Mouse (Mus musculus): Measurements from ENCODE around the gene 1520401A03Rik. TPM values are rescaled to one million over a fixed set of nuclear protein-coding genes. Genes with fewer than 3 reads are reported as not detected.

The 1520401A03Rik gene
- polyA plus RNA-seq, 1 experiment from 2014 or later, result 1.6 TPM

DNA sequence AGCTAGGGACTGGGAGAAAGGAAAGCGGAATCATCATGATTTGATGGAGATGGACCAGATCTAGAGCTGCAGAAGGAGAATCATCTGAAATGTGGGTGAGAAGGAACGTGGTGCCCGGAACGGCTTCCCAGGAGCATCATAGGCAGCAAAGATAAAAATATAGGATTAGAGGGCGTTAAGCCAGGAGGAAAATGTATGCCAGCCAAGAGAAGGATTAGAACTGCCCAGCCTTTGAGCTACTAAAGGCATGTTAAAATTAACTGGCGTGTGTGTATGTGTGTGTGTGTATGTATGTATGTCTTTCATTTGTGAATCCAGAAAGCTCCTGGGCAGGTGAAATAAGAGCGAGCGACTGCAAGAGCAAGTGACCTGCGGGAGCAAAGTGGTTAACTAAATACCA is 19.3 kb downstream of the 1520401A03Rik start:
- Histone ChIP-seq H3K4me3 (ENCODE audit: low read depth, low read length) (no peak overlapping the region), H3K27ac (replicated peaks; ENCODE audit: low read depth, low read length) (no peak overlapping the region), H3K36me3 (ENCODE audit: control insufficient read depth, insufficient read depth, low read length) (no peaks in the 10 kb centered on the region), H3K4me2 (ENCODE audit: low read depth, low read length) (no peak overlapping the region), H3K9me3 (ENCODE audit: control insufficient read depth, low read length) (no peaks in the 10 kb centered on the region), H3K4me1 (ENCODE audit: control insufficient read depth, insufficient read depth, low read length) (no peaks in the 10 kb centered on the region), H3K27me3 (replicated peaks; ENCODE audit: control insufficient read depth, insufficient read depth, low read length) (peaks cover 28% of the 10 kb centered on the region), H3K9ac (ENCODE audit: low read depth, low read length) (no peak overlapping the region)
- DNase-seq (ENCODE audit: low spot score) (no peak), ATAC-seq (ENCODE audit: low read depth) (no peak)
- 82% methylated on average over 9 of the region's 9 CpGs for WGBS

DNA sequence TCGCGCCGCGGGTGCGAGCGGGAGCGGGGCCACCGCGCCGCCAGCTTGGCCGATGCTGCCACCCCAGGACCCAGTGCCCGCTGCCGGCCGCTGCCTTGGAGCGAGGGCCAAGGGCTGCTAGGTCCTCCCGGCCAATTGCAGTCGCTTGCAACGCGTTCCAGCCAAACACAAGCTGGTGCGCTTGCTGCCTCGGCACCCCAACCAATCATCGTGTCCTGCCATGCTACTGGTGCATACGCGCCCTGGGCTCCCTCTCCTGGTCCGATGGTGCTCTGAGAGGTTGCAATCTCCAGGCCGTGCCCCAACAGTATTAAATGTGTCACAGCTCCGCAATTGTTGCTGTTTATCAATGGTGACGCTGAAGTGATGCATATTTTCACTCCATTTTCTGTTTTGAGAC is 22.5 kb downstream of the 1520401A03Rik start:
- 0% methylated on average over 18 of the region's 28 CpGs for WGBS
- peaks cover 32% of the 10 kb centered on the region for H3K27me3 ChIP-seq (replicated peaks; ENCODE audit: control insufficient read depth, insufficient read depth, low read length)
- H3K4me1 ChIP-seq (ENCODE audit: control insufficient read depth, insufficient read depth, low read length), result no peaks in the 10 kb centered on the region
- DNase-seq (ENCODE audit: low spot score) (peak; percentile 96), ATAC-seq (ENCODE audit: low read depth) (peak; percentile 96)
- no peaks in the 10 kb centered on the region for H3K36me3 ChIP-seq (ENCODE audit: control insufficient read depth, insufficient read depth, low read length)
- H3K4me3 ChIP-seq (ENCODE audit: low read depth, low read length), result peak overlapping the region; percentile 62
- H3K9ac ChIP-seq (ENCODE audit: low read depth, low read length), result peak overlapping the region; percentile 57
- H3K9me3 ChIP-seq (ENCODE audit: control insufficient read depth, low read length), result no peaks in the 10 kb centered on the region
- peak overlapping the region; percentile 100 for H3K4me2 ChIP-seq (ENCODE audit: low read depth, low read length)
- no peak overlapping the region for H3K27ac ChIP-seq (replicated peaks; ENCODE audit: low read depth, low read length)

DNA sequence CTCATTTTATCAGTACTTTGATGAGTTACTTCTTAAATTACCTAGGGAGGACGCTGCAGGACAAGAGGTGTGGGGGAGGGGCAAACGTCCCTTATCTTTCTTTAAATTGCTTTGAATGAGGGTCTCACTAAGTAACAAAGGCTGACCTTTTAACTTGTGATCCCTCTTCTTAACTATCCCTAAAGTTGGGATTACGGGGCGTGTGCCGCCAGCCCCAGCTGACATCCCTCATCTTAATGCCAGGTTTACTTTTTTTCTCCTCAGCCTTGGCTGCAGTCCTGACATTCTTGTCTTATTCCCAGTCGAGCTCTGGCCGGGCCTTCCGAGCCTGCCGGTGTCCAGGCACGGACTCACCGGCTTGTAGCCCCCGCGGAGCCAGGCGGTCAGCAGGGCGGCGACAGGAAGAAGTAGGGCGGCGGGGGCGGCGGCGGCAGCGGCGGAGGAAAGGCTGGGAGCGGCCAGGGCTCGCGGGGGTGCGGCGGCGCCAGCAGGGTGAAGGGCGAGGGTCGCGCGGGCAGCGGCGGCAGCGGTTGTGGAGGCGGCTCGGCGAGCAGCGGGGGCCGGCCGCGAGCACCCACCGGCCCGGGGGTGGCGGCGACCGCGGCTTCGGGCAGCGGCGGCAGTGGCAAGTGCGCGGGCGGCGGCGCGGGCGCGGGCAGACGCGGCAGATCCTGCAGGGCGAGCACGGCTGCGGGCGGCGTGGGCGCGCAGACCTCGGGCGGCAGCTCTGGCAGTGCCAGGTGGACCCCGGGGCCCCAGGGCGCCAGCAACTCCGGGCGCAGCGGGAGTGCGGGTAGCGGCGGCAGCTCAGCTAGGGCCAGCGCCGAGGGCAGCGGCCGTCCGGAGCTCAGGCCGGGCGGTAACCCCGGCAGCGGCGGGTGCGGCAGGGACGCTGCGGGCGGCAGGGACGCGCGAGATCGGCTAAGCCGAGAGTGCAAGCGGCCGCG is 23.2 kb downstream of the 1520401A03Rik start:
- no peak for DNase-seq (ENCODE audit: low spot score)
- no peaks in the 10 kb centered on the region for H3K9me3 ChIP-seq (ENCODE audit: control insufficient read depth, low read length)
- peaks cover 32% of the 10 kb centered on the region for H3K27me3 ChIP-seq (replicated peaks; ENCODE audit: control insufficient read depth, insufficient read depth, low read length)
- no peak overlapping the region for H3K27ac ChIP-seq (replicated peaks; ENCODE audit: low read depth, low read length)
- no peaks in the 10 kb centered on the region for H3K36me3 ChIP-seq (ENCODE audit: control insufficient read depth, insufficient read depth, low read length)
- peak overlapping the region; percentile 57 for H3K9ac ChIP-seq (ENCODE audit: low read depth, low read length)
- ATAC-seq (ENCODE audit: low read depth), result peak; percentile 49
- H3K4me2 ChIP-seq (ENCODE audit: low read depth, low read length), result peak overlapping the region; percentile 100
- peak overlapping the region; percentile 62 for H3K4me3 ChIP-seq (ENCODE audit: low read depth, low read length)
- H3K4me1 ChIP-seq (ENCODE audit: control insufficient read depth, insufficient read depth, low read length), result no peaks in the 10 kb centered on the region
- WGBS, result 0% methylated on average over 22 of the region's 101 CpGs

- peaks cover 29% of the 10 kb centered on the region for H3K27me3 ChIP-seq (replicated peaks; ENCODE audit: control insufficient read depth, insufficient read depth, low read length)
- H3K4me3 ChIP-seq (ENCODE audit: low read depth, low read length), result no peak overlapping the region
- no peak overlapping the region for H3K27ac ChIP-seq (replicated peaks; ENCODE audit: low read depth, low read length)
- H3K9me3 ChIP-seq (ENCODE audit: control insufficient read depth, low read length), result no peaks in the 10 kb centered on the region
- no peaks in the 10 kb centered on the region for H3K36me3 ChIP-seq (ENCODE audit: control insufficient read depth, insufficient read depth, low read length)
- ATAC-seq (ENCODE audit: low read depth) (0 out of 2 replicates have a peak, but pooled peaks have one; percentile 8), DNase-seq (ENCODE audit: low spot score) (peak; percentile 39)
- H3K4me1 ChIP-seq (ENCODE audit: control insufficient read depth, insufficient read depth, low read length), result no peaks in the 10 kb centered on the region
- no peak overlapping the region for H3K9ac ChIP-seq (ENCODE audit: low read depth, low read length)
- no peak overlapping the region for H3K4me2 ChIP-seq (ENCODE audit: low read depth, low read length)
- 16% methylated on average over 3 of the region's 3 CpGs for WGBS
Observed at GRCm38 (mm10) chr17:23695801-23696200, 26.8 kb downstream of the 1520401A03Rik start.

DNA sequence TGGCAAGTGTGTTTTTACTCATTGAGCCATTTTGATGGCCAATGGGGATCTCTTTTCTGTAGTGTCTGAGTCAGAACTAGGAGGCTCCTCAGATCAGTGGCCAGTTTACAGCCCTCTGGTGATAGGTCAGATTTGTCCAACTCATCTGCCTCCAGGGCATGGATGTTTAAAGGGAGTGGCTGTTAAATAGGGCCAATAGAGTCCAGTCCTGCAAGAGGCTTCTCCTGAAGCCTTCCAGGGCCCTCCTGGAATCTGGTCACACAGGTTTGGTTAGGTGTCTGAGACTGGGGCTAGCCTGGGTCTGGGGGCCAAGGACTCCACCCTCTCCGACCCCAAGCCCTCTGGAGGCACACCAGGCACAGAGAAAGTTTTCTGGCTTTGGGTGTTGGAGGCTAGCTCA is 28.1 kb downstream of the 1520401A03Rik start:
- peaks cover 16% of the 10 kb centered on the region for H3K27me3 ChIP-seq (replicated peaks; ENCODE audit: control insufficient read depth, insufficient read depth, low read length)
- DNase-seq (ENCODE audit: low spot score) (no peak), ATAC-seq (ENCODE audit: low read depth) (no peak)
- no peak overlapping the region for H3K4me2 ChIP-seq (ENCODE audit: low read depth, low read length)
- no peaks in the 10 kb centered on the region for H3K4me1 ChIP-seq (ENCODE audit: control insufficient read depth, insufficient read depth, low read length)
- no peak overlapping the region for H3K9ac ChIP-seq (ENCODE audit: low read depth, low read length)
- H3K36me3 ChIP-seq (ENCODE audit: control insufficient read depth, insufficient read depth, low read length), result no peaks in the 10 kb centered on the region
- no peak overlapping the region for H3K4me3 ChIP-seq (ENCODE audit: low read depth, low read length)
- no peaks in the 10 kb centered on the region for H3K9me3 ChIP-seq (ENCODE audit: control insufficient read depth, low read length)
- WGBS, result 46% methylated on average over 1 of the region's 1 CpGs
- no peak overlapping the region for H3K27ac ChIP-seq (replicated peaks; ENCODE audit: low read depth, low read length)

DNA sequence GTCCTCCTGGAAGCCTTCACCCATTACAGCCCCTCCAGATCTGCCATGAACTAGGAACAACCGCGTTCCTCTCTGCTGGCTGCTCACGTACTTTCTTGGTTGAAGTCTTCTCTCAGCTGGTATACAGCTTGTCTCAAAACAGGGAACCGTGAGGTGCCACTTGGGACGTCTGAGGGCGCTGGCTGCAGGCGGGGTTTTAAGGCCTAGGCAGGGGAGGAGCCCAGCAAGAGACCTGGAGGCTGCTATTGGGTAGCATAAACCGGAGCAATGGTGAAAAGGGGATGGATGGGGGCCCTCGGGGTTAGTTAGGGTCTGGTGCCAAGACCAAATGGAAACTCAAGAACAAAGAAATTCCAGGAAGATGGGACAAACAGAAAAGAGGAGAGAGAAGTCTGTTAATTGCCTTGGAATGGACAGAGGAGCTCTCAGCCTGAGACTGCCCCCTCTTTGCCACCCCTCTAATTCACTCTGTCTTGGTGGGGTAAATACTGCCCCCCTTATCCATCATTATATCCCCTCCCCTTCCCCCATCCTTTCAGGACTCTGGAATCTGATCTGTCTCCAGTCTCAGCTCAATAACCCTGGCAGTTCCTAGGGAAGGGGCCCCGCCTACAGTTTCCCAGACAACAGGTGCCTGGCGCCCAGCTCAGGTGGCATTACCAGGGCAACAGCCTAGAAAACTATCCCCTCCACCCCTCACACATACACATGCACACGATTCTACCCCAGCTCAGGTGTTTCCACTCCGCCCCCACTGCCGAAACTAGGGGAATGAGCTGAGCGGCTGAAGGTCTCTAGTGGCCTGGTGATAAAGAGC is 38.5 kb downstream of the 1520401A03Rik start, which contains the start of gene Cldn9:
Gene Cldn9, minus strand, starts transcription at position 171 of the 817 bp plus-strand sequence.
- Histone ChIP-seq H3K9me3 (ENCODE audit: control insufficient read depth, low read length) (no peaks in the 10 kb centered on the region), H3K4me3 (ENCODE audit: low read depth, low read length) (peak within 1 kb of the TSS; percentile 26), H3K4me1 (ENCODE audit: control insufficient read depth, insufficient read depth, low read length) (peaks cover 15% of the 10 kb centered on the region), H3K36me3 (ENCODE audit: control insufficient read depth, insufficient read depth, low read length) (no peaks in the 10 kb centered on the region), H3K27ac (replicated peaks; ENCODE audit: low read depth, low read length) (peak within 1 kb of the TSS; percentile 44), H3K27me3 (replicated peaks; ENCODE audit: control insufficient read depth, insufficient read depth, low read length) (peaks cover 55% of the 10 kb centered on the region), H3K4me2 (ENCODE audit: low read depth, low read length) (peak within 1 kb of the TSS; percentile 33), H3K9ac (ENCODE audit: low read depth, low read length) (peak within 1 kb of the TSS; percentile 53)
- WGBS, result 13% methylated on average over 15 of the region's 15 CpGs
- ATAC-seq (ENCODE audit: low read depth) (peak; percentile 93), DNase-seq (ENCODE audit: low spot score) (peak; percentile 82)

DNA sequence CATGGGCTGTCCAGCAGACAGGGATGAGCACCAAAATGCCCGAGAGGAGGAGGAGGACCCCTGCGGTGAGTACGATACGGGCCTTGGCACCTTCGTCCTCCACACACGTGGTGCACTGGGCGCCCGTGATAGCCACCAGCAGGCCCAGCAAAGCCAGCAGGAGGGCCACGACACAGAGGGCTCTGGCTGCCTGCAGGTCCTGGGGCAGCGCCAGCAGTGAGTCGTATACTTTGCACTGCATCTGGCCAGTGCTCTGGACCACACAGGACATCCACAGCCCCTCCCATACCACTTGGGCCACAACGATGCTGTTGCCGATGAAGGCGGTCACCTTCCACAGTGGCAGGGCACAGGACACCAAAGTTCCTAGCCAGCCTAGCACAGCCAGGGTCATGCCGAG is 39.4 kb downstream of the 1520401A03Rik start:
- H3K9ac ChIP-seq (ENCODE audit: low read depth, low read length), result peak overlapping the region; percentile 53
- ATAC-seq (ENCODE audit: low read depth), result no peak

GRCm38 (mm10) chr17:23682530-23682929 is 40.1 kb downstream of the 1520401A03Rik start:
- Histone ChIP-seq H3K27me3 (replicated peaks; ENCODE audit: control insufficient read depth, insufficient read depth, low read length) (peaks cover 67% of the 10 kb centered on the region), H3K4me2 (ENCODE audit: low read depth, low read length) (peak overlapping the region; percentile 33), H3K4me3 (ENCODE audit: low read depth, low read length) (peak overlapping the region; percentile 26), H3K27ac (replicated peaks; ENCODE audit: low read depth, low read length) (no peak overlapping the region), H3K36me3 (ENCODE audit: control insufficient read depth, insufficient read depth, low read length) (no peaks in the 10 kb centered on the region), H3K9ac (ENCODE audit: low read depth, low read length) (peak overlapping the region; percentile 53), H3K9me3 (ENCODE audit: control insufficient read depth, low read length) (no peaks in the 10 kb centered on the region), H3K4me1 (ENCODE audit: control insufficient read depth, insufficient read depth, low read length) (peaks cover 17% of the 10 kb centered on the region)
- no peak for DNase-seq (ENCODE audit: low spot score)
- no peak for ATAC-seq (ENCODE audit: low read depth)
- 76% methylated on average over 3 of the region's 3 CpGs for WGBS

More for the DNA sequence above, 39.4 kb downstream of the 1520401A03Rik start:
- WGBS, result 29% methylated on average over 14 of the region's 15 CpGs
- Histone ChIP-seq H3K4me1 (ENCODE audit: control insufficient read depth, insufficient read depth, low read length) (peaks cover 15% of the 10 kb centered on the region), H3K36me3 (ENCODE audit: control insufficient read depth, insufficient read depth, low read length) (no peaks in the 10 kb centered on the region), H3K9me3 (ENCODE audit: control insufficient read depth, low read length) (no peaks in the 10 kb centered on the region), H3K27ac (replicated peaks; ENCODE audit: low read depth, low read length) (peak overlapping the region; percentile 44; the same call in 1 of the 2 replicates), H3K4me2 (ENCODE audit: low read depth, low read length) (peak overlapping the region; percentile 33), H3K4me3 (ENCODE audit: low read depth, low read length) (peak overlapping the region; percentile 26), H3K27me3 (replicated peaks; ENCODE audit: control insufficient read depth, insufficient read depth, low read length) (peaks cover 64% of the 10 kb centered on the region)
- no peak for DNase-seq (ENCODE audit: low spot score)
